Mouse (Mus musculus): ENCODE results near the gene Dhcr7.

The Dhcr7 gene

GRCm38 (mm10) chr7:143822375-143823265 is at the start of gene Dhcr7, which contains the start of gene Nadsyn1:
Gene Dhcr7 (plus strand): TSS chr7:143823145.
Gene Nadsyn1 (minus strand): TSS chr7:143822849.
- peak; percentile 96 for ATAC-seq (ENCODE audit: low TSS enrichment)

GRCm38 (mm10) chr7:143776137-143776536 is 46.8 kb upstream of the Dhcr7 start:
- ATAC-seq (ENCODE audit: low TSS enrichment), result no peak

- ATAC-seq (ENCODE audit: low TSS enrichment), result no peak
These were observed 45.6 kb upstream of the Dhcr7 start for GRCm38 (mm10) chr7:143777375-143777774.

- peak; percentile 38 for ATAC-seq (ENCODE audit: low TSS enrichment)
These were observed 39.5 kb upstream of the Dhcr7 start for GRCm38 (mm10) chr7:143783378-143783995.

GRCm38 (mm10) chr7:143783996-143784829 is 38.7 kb upstream of the Dhcr7 start, which contains the start of gene Mrgpre:
Gene Mrgpre (minus strand): TSS chr7:143784500.
- ATAC-seq (ENCODE audit: low TSS enrichment), result peak; percentile 79

- ATAC-seq (ENCODE audit: low TSS enrichment), result no peak
These were observed 30.5 kb upstream of the Dhcr7 start for GRCm38 (mm10) chr7:143792336-143792985.

GRCm38 (mm10) chr7:143793121-143793520 is 29.8 kb upstream of the Dhcr7 start:
- ATAC-seq (ENCODE audit: low TSS enrichment), result peak; percentile 50; the same call in 1 of the 2 replicates

- ATAC-seq (ENCODE audit: low TSS enrichment), result no peak
These were observed 24.2 kb upstream of the Dhcr7 start for GRCm38 (mm10) chr7:143798783-143799182.

GRCm38 (mm10) chr7:143800770-143801169 is 22.2 kb upstream of the Dhcr7 start:
- ATAC-seq (ENCODE audit: low TSS enrichment), result no peak

GRCm38 (mm10) chr7:143801195-143802065 is 21.5 kb upstream of the Dhcr7 start:
- no peak for ATAC-seq (ENCODE audit: low TSS enrichment)

GRCm38 (mm10) chr7:143805199-143805624 is 17.7 kb upstream of the Dhcr7 start:
- peak; percentile 41; the same call in 1 of the 2 replicates for ATAC-seq (ENCODE audit: low TSS enrichment)

- no peak for ATAC-seq (ENCODE audit: low TSS enrichment)
These were observed 14.0 kb upstream of the Dhcr7 start for GRCm38 (mm10) chr7:143808909-143809308.

- no peak for ATAC-seq (ENCODE audit: low TSS enrichment)
These were observed 3.7 kb upstream of the Dhcr7 start for GRCm38 (mm10) chr7:143819201-143819600.

GRCm38 (mm10) chr7:143821241-143821640 is 1.7 kb upstream of the Dhcr7 start:
- ATAC-seq (ENCODE audit: low TSS enrichment), result no peak

- no peak; the same call in 1 of the 2 replicates for ATAC-seq (ENCODE audit: low TSS enrichment)
These were observed 291 bp downstream of the Dhcr7 start for GRCm38 (mm10) chr7:143823266-143823605.

- ATAC-seq (ENCODE audit: low TSS enrichment), result no peak
These were observed 4.0 kb downstream of the Dhcr7 start for GRCm38 (mm10) chr7:143826985-143827384.

GRCm38 (mm10) chr7:143829504-143830331 is 6.8 kb downstream of the Dhcr7 start:
- ATAC-seq (ENCODE audit: low TSS enrichment), result peak; percentile 97

- ATAC-seq (ENCODE audit: low TSS enrichment), result 0 out of 2 replicates have a peak, but pooled peaks have one; percentile 0
These were observed 7.5 kb downstream of the Dhcr7 start for GRCm38 (mm10) chr7:143830399-143830798.

- no peak for ATAC-seq (ENCODE audit: low TSS enrichment)
These were observed 9.3 kb downstream of the Dhcr7 start for GRCm38 (mm10) chr7:143832196-143832595.
